Comparison of ENCODE assay signal across 8 mouse cellular contexts in the genomic region with DNA sequence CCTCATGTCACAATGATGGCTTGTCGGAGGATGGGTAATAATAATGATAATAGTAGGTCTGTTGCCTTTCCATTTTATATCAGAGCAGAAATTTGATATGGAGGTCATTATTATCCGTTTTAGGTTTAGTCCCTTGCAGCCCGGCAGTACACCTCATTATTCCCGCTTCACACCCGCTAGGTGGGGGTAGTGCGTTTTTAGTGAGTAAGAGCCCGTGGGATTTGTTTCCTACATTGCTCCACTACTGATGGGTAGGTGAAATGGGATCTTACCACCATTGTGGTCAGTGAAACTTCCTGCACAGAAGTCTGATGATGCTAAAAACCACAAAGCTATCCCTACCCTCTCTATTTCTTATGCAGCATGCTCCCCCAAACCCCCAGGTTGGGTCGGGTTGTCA. TPM values are rescaled to one million over a fixed set of nuclear protein-coding genes. Genes with fewer than 3 reads are reported as not detected.
DNase-seq lines count a peak whose midpoint lies in the region; ATAC-seq and TF ChIP-seq lines count a peak whose summit lies in the region.

No protein-coding gene starts in this region.

- H3K27ac ChIP-seq in embryonic facial prominence, embryonic 14.5 days (replicated peaks; ENCODE audit: low read depth, low read length) = peak overlapping the region; percentile 81
- peak overlapping the region; percentile 88; the same call in 1 of the 2 replicates for H3K27ac ChIP-seq in intestine, embryonic 14.5 days (ENCODE audit: low read depth)
- peak overlapping the region; percentile 93 for H3K27ac ChIP-seq in lung, postnatal 0 days (ENCODE audit: low read length)
- H3K27ac ChIP-seq in small intestine, adult 2 months (ENCODE audit: insufficient read depth, low read depth, low read length) = peak overlapping the region; percentile 88

- TF ChIP-seq CTCF in lung, postnatal 0 days (IDR thresholded peaks at IDR 0.05) = peak; percentile 79
- peak; percentile 57; the same call in 1 of the 2 replicates for TF ChIP-seq CTCF in small intestine, adult 2 months (IDR thresholded peaks at IDR 0.05; ENCODE audit: extremely low read depth, insufficient read length, insufficient replicate concordance, low read depth, low read length)

- H3K4me2 ChIP-seq in embryonic facial prominence, embryonic 14.5 days (ENCODE audit: low read depth, low read length) = peak overlapping the region; percentile 78
- H3K4me2 ChIP-seq in intestine, embryonic 14.5 days (ENCODE audit: low read length) = peak overlapping the region; percentile 58
- peak overlapping the region; percentile 72 for H3K4me2 ChIP-seq in lung, postnatal 0 days (replicated peaks; ENCODE audit: low read depth, low read length)

- no peak for TF ChIP-seq POLR2A in small intestine, adult 2 months (IDR thresholded peaks at IDR 0.05; ENCODE audit: low read depth, low read length)

- WGBS in embryonic facial prominence, embryonic 14.5 days = 3% methylated on average over 8 of the region's 8 CpGs
- 7% methylated on average over 8 of the region's 8 CpGs for WGBS in intestine, embryonic 14.5 days
- WGBS in lung, postnatal 0 days = 6% methylated on average over 8 of the region's 8 CpGs
- WGBS in small intestine, adult 2 months = 4% methylated on average over 8 of the region's 8 CpGs

- peak; percentile 48 for DNase-seq in ovary, postnatal 14 days (ENCODE audit: low spot score)
- DNase-seq in ovary, postnatal 10 days (ENCODE audit: low spot score) = no peak
- DNase-seq in embryonic facial prominence, embryonic 14.5 days (ENCODE audit: low spot score) = peak; percentile 95
- DNase-seq in intestine, embryonic 14.5 days (ENCODE audit: low spot score) = no peak
- DNase-seq in lung, postnatal 0 days (ENCODE audit: low spot score) = peak; percentile 90
- DNase-seq in adrenal gland, postnatal 4 days (ENCODE audit: low spot score in 2 of 2) = no peak

- ATAC-seq in activated CD4-positive, CD25-positive, alpha-beta regulatory T cell, adult 4 months = peak; percentile 47
- peak; percentile 87 for ATAC-seq in embryonic facial prominence, embryonic 14.5 days (ENCODE audit: low read depth)
- peak; percentile 84 for ATAC-seq in intestine, embryonic 14.5 days (replicated peaks; ENCODE audit: low FRiP score, low TSS enrichment, low read depth)
- ATAC-seq in lung, postnatal 0 days = peak; percentile 81

- peak overlapping the region; percentile 94 for H3K9ac ChIP-seq in embryonic facial prominence, embryonic 14.5 days (ENCODE audit: low read depth, low read length)
- H3K9ac ChIP-seq in intestine, embryonic 14.5 days (ENCODE audit: low read length) = peak overlapping the region; percentile 95
- peak overlapping the region; percentile 84; the same call in 1 of the 2 replicates for H3K9ac ChIP-seq in lung, postnatal 0 days (replicated peaks; ENCODE audit: low read depth)

- H3K4me3 ChIP-seq in embryonic facial prominence, embryonic 14.5 days (ENCODE audit: low read depth, low read length) = peak overlapping the region; percentile 75
- H3K4me3 ChIP-seq in intestine, embryonic 14.5 days (ENCODE audit: low read depth, low read length) = peak overlapping the region; percentile 98
- peak overlapping the region; percentile 97 for H3K4me3 ChIP-seq in lung, postnatal 0 days (ENCODE audit: low read depth, low read length)
- H3K4me3 ChIP-seq in small intestine, adult 2 months (ENCODE audit: low read depth, low read length) = peak overlapping the region; percentile 74

- no peaks in the 10 kb centered on the region for H3K9me3 ChIP-seq in embryonic facial prominence, embryonic 14.5 days (ENCODE audit: control insufficient read depth, low read length)
- no peaks in the 10 kb centered on the region for H3K9me3 ChIP-seq in intestine, embryonic 14.5 days (ENCODE audit: control insufficient read depth, low read length)
- no peaks in the 10 kb centered on the region for H3K9me3 ChIP-seq in lung, postnatal 0 days (ENCODE audit: low read length)

- no peaks in the 10 kb centered on the region for H3K27me3 ChIP-seq in embryonic facial prominence, embryonic 14.5 days (replicated peaks; ENCODE audit: control insufficient read depth, insufficient read depth, low read length)
- H3K27me3 ChIP-seq in intestine, embryonic 14.5 days (replicated peaks; ENCODE audit: control insufficient read depth, insufficient read depth, low read length) = no peaks in the 10 kb centered on the region
- no peaks in the 10 kb centered on the region for H3K27me3 ChIP-seq in lung, postnatal 0 days (replicated peaks; ENCODE audit: insufficient read depth, low read length)
- no peaks in the 10 kb centered on the region for H3K27me3 ChIP-seq in small intestine, adult 2 months (ENCODE audit: control insufficient read depth, insufficient read depth, low read length)

- no peak for TF ChIP-seq EP300 in lung, postnatal 0 days (IDR thresholded peaks at IDR 0.05)

- H3K4me1 ChIP-seq in embryonic facial prominence, embryonic 14.5 days (ENCODE audit: control insufficient read depth, insufficient read depth, low read length) = no peaks in the 10 kb centered on the region
- H3K4me1 ChIP-seq in intestine, embryonic 14.5 days (replicated peaks; ENCODE audit: control insufficient read depth, insufficient read depth, low read length) = peaks cover 3% of the 10 kb centered on the region
- H3K4me1 ChIP-seq in lung, postnatal 0 days (ENCODE audit: insufficient read depth, low read depth, low read length) = peaks cover 6% of the 10 kb centered on the region
- peaks cover 5% of the 10 kb centered on the region; the same call in 1 of the 2 replicates for H3K4me1 ChIP-seq in small intestine, adult 2 months (ENCODE audit: control insufficient read depth, insufficient read depth, insufficient read length, low read length)

- no peaks in the 10 kb centered on the region for H3K36me3 ChIP-seq in embryonic facial prominence, embryonic 14.5 days (ENCODE audit: control insufficient read depth, insufficient read depth, low read length)
- H3K36me3 ChIP-seq in intestine, embryonic 14.5 days (ENCODE audit: control insufficient read depth, insufficient read depth, low read length) = no peaks in the 10 kb centered on the region
- no peaks in the 10 kb centered on the region for H3K36me3 ChIP-seq in lung, postnatal 0 days (ENCODE audit: insufficient read depth, low read length)
- H3K36me3 ChIP-seq in small intestine, adult 2 months (ENCODE audit: control insufficient read depth, insufficient read depth, low read length) = no peaks in the 10 kb centered on the region

RNA-seq across cellular contexts. Expression of gene Mpv17l, which starts 0.5 kb away (rescaled TPM):
- polyA plus RNA-seq in activated CD4-positive, CD25-positive, alpha-beta regulatory T cell, adult 4 months (2017; shearing (Covaris generic)) = 1 to 10 TPM in 1 of 2 experiments, under 1 TPM in 1; 0.24 to 1.4 TPM
- 5.7 and 6.2 TPM in 2 replicates for polyA plus RNA-seq in embryonic facial prominence, embryonic 14.5 days (2014; fragmentation: Nextera tagmentation; extraction: Ambion mirVana)
- 8.1 and 8.3 TPM in 2 replicates for polyA plus RNA-seq in intestine, embryonic 14.5 days (2014; fragmentation: Nextera tagmentation; extraction: Ambion mirVana)
- polyA plus RNA-seq in lung, postnatal 0 days (2015; fragmentation: Nextera tagmentation; extraction: Ambion mirVana) = 8.0 and 11.9 TPM in 2 replicates
- polyA plus RNA-seq in small intestine, adult 2 months (2012; rRNA removed) = 2.7 and 4.7 TPM in 2 replicates
- total RNA-seq in adrenal gland, postnatal 4 days (2021) = 10 to 100 TPM; 11.6 to 13.8 TPM

RNA-seq across cellular contexts. Expression of gene Pdxdc1, which starts 0.6 kb away (rescaled TPM):
- 10 to 100 TPM; 18.9 to 20.4 TPM for polyA plus RNA-seq in activated CD4-positive, CD25-positive, alpha-beta regulatory T cell, adult 4 months (2017; shearing (Covaris generic))
- polyA plus RNA-seq in embryonic facial prominence, embryonic 14.5 days (2014; fragmentation: Nextera tagmentation; extraction: Ambion mirVana) = 100 and 116 TPM in 2 replicates
- 92.9 and 99.7 TPM in 2 replicates for polyA plus RNA-seq in intestine, embryonic 14.5 days (2014; fragmentation: Nextera tagmentation; extraction: Ambion mirVana)
- 57.0 and 59.0 TPM in 2 replicates for polyA plus RNA-seq in lung, postnatal 0 days (2015; fragmentation: Nextera tagmentation; extraction: Ambion mirVana)
- 76.7 and 137 TPM in 2 replicates for polyA plus RNA-seq in small intestine, adult 2 months (2012; rRNA removed)
- 10 to 100 TPM; 85.6 to 92.1 TPM for total RNA-seq in adrenal gland, postnatal 4 days (2021)

Comparison
In these comparisons a context has a peak if more than half of its experiments do, and no peak if none do; other contexts are left out.
1. DNase-seq: peak in ovary, postnatal 14 days (single experiment), embryonic facial prominence, embryonic 14.5 days (single experiment) and lung, postnatal 0 days (single experiment); none in ovary, postnatal 10 days (single experiment), intestine, embryonic 14.5 days (single experiment) and adrenal gland, postnatal 4 days (0 of 2).
2. Peak in every context shown above with its lines, with median percentiles within 50 percentile points of each other: ATAC-seq, H3K27ac ChIP-seq, H3K4me2 ChIP-seq, H3K4me3 ChIP-seq and H3K9ac ChIP-seq.